Mouse (Mus musculus) stomach, postnatal 0 days (tissue): ENCODE data around the gene Zp1.

Experiments
- CTCF ChIP-seq: IDR thresholded peaks from 2 replicates; pipeline ENCODE4 v1.5.1; 2016; ENCODE audit warnings: antibody characterized with exemption, low read depth, mild to moderate bottlenecking, moderate library complexity
- EP300 ChIP-seq: optimal IDR thresholded peaks from 2 replicates; pipeline ENCODE3; 2016; ENCODE audit warnings: antibody characterized with exemption

- TF ChIP-seq CTCF (no peak), EP300 (no peak)
Observed at GRCm38 (mm10) chr19:10947219-10947618, 26.8 kb upstream of the Zp1 start.
